Mouse (Mus musculus): ENCODE measurements around the gene Fcna. TPM values are rescaled to one million over a fixed set of nuclear protein-coding genes. Genes with fewer than 3 reads are reported as not detected.
A peak's percentile ranks its signal among the peaks of the same experiment; 100 is the strongest.

Gene Fcna
- polyA plus RNA-seq, 1 experiment from 2014 or later: 2.7 TPM

DNA sequence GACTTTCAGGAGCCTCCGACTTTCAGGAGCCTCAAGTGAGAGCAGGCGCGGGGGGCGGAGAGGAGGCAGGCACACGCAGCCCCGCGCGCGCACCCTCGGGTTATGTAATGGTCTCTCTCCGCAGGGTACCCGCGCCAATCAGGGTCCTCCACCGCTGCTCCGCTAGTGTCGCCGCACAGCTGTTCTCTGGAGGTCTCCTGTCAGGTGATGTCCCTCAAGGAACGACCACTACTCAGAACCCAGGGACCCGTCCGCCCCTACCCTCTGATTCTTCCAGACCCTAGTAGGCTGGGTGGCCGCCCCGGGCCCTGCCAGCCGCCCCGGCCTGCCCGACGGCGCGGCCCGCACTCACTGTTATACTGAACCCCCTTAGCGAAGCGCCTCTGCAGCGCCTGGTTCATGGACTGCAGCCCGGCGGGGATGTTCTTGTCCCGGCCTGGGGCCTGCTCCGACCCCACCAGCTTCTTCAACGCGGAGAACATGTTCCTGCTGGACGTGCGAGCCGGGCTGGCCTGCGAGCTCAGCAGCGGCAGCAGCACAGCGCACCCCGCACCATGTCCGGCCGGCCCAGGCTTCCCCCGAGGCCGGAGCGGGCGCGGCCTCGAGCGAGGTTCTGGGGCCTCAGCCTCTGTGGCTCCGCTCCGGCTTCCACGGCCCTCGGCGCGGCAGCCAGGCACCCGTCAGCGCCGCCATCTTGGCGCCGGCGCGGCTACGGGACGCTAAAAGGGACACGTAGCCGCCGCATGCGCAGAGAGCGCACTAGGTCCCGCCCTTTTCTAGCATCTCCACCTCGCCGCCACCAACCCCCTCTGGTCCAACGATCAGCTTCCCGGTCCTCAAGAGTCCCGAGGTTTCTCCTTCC, 19.8 kb downstream of the Fcna start, which contains the start of gene Rabl6:
TSS of gene Rabl6 (minus strand) at position 761 of the 862 bp plus-strand sequence.
- Histone ChIP-seq H3K9me3 (replicated peaks) (no peaks in the 10 kb centered on the region), H3K4me1 (peaks cover 30% of the 10 kb centered on the region), H3K27ac (replicated peaks) (peak within 1 kb of the TSS; percentile 94), H3K4me2 (peak within 1 kb of the TSS; percentile 65), H3K27me3 (replicated peaks) (no peaks in the 10 kb centered on the region), H3K9ac (replicated peaks) (peak within 1 kb of the TSS; percentile 99), H3K36me3 (no peaks in the 10 kb centered on the region), H3K4me3 (replicated peaks) (peak within 1 kb of the TSS; percentile 96)
- WGBS: under 1% methylated on average over 80 of the region's 80 CpGs
- ATAC-seq (ENCODE audit: low FRiP score): peak; percentile 93

DNA sequence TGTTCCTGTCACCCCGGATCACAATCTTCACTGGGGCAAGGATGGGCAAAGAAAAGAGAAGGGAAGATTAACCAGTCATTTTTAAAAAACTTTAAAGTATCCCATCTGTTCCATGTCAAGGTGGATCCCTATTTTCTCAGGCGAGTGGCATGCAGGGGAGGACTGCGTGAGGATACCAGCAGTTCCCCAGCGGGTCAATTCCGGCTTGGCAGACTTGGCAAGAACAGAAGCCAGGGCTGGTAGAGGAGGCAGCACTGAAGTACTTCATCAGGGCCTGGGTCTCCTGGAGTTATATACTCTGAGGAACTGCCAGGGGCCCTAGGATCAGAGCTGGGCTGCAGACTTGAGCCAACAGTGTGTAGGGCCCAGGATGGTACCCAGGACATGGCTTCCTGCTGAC, 25.3 kb downstream of the Fcna start:
- Histone ChIP-seq H3K9ac (replicated peaks) (no peak overlapping the region), H3K4me1 (peaks cover 19% of the 10 kb centered on the region), H3K27me3 (replicated peaks) (no peaks in the 10 kb centered on the region), H3K9me3 (replicated peaks) (no peaks in the 10 kb centered on the region), H3K27ac (replicated peaks) (no peak overlapping the region), H3K4me2 (no peak overlapping the region), H3K4me3 (replicated peaks) (no peak overlapping the region), H3K36me3 (peaks cover 53% of the 10 kb centered on the region)
- no peak for ATAC-seq (ENCODE audit: low FRiP score)
- WGBS: 95% methylated on average over 5 of the region's 5 CpGs

DNA sequence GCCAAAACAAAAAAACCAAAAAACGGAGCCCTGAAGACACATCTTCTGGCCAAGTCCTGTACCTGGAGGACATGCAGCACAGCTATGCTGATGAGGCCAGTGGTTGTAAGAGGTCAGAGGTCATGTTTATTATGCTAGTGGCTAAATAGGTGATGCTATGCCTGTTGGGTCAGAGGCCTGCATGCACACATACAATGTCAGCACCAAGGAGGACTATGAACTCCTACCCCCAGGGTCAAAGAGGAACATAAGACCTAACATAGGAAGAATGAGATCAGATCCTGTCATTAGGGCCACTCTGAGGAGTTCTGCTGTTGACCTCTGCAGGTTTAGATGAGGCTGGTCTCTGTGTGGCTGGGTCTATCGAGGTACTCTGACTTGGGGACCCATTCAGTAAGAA, 27.8 kb downstream of the Fcna start:
- Histone ChIP-seq H3K27ac (replicated peaks) (no peak overlapping the region), H3K4me1 (no peaks in the 10 kb centered on the region), H3K9me3 (replicated peaks) (no peaks in the 10 kb centered on the region), H3K27me3 (replicated peaks) (no peaks in the 10 kb centered on the region), H3K4me2 (no peak overlapping the region), H3K36me3 (peaks cover 76% of the 10 kb centered on the region), H3K4me3 (replicated peaks) (no peak overlapping the region), H3K9ac (replicated peaks) (no peak overlapping the region)
- no peak for ATAC-seq (ENCODE audit: low FRiP score)
- 90% methylated on average over 2 of the region's 2 CpGs for WGBS

DNA sequence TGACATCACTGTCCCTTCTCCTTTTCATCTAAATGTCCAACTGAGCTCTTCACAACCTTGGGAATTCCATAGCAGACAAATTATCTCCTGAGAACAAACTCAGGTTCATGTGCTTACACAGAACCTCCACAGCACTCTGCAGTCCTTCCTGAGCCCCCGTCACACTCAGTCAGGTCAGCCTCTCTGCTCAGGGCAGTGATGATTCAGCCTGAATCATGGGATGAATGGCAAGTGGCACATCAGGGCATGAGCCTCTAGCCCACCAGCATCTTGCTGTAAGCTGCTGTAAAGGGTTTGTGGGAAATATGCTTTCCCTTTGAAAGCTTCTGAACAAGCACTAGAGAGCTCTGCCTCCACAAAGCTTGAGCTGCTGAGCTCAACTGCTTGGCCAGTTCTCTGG, 29.1 kb downstream of the Fcna start:
- Histone ChIP-seq H3K9ac (replicated peaks) (no peak overlapping the region), H3K4me2 (no peak overlapping the region), H3K9me3 (replicated peaks) (no peaks in the 10 kb centered on the region), H3K27me3 (replicated peaks) (no peaks in the 10 kb centered on the region), H3K4me3 (replicated peaks) (no peak overlapping the region), H3K4me1 (no peaks in the 10 kb centered on the region), H3K36me3 (peaks cover 84% of the 10 kb centered on the region), H3K27ac (replicated peaks) (no peak overlapping the region)
- ATAC-seq (ENCODE audit: low FRiP score): no peak
- 98% methylated on average over 1 of the region's 1 CpGs for WGBS

DNA sequence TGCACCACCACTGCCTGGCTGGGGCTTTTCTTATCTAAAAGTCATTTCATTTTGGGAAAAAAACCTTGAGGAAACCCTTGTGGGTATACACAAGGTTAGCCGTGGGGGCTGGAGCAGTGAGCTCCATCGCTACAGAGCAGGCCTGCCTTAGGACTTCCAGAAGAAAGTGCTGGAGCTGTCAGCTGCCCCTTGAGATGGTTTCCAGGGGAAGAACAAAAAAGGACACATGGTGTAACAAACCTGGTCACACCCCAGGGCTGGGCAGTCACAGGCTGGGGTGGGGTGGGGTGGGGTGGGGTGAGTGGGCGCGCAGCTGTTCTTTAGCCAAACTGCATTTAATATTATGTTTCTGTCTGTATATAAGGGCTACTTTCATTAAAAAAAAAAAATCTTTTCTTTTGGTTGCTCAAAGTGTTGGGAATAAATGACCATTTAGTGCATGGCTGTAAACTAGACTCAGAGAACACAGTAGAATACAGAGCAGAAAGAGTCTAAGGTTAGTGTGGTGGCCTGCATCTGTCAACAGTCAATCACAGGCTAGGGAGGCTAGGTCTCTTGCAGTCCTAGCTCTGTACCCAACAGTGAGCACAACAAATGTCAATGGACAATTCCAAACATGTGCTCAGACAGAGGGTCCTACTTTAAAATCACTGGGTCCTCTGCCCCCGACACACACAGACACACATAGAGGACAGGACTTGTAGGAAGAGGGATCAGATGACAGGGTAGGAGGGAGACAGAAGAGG, 30.9 kb downstream of the Fcna start:
- Histone ChIP-seq H3K27ac (replicated peaks) (no peak overlapping the region), H3K4me1 (no peaks in the 10 kb centered on the region), H3K4me3 (replicated peaks) (no peak overlapping the region), H3K9me3 (replicated peaks) (no peaks in the 10 kb centered on the region), H3K27me3 (replicated peaks) (no peaks in the 10 kb centered on the region), H3K36me3 (peaks cover 93% of the 10 kb centered on the region), H3K9ac (replicated peaks) (no peak overlapping the region), H3K4me2 (no peak overlapping the region)
- no peak for ATAC-seq (ENCODE audit: low FRiP score)
- WGBS: 96% methylated on average over 5 of the region's 5 CpGs

DNA sequence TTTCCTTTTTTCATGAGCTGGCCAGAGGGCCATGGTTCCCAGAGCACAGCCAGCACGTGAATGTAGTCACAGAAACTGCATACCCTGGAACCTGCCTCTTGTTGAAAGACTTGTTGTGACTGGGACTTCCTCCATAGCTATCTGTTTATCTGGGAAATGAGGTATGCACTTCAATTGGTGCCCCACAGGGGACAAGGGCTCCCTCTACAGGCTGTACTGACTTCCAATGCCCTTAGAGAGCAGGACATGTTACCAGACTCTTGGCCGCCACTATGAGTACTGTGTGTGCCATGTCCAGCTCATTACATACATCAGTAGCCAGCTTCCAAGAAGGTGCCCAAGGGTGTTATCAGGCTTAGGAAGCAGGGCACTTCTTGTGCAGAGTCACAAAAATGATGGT, 36.0 kb downstream of the Fcna start:
- Histone ChIP-seq H3K9ac (replicated peaks) (no peak overlapping the region), H3K36me3 (peaks cover 89% of the 10 kb centered on the region), H3K4me2 (no peak overlapping the region), H3K9me3 (replicated peaks) (no peaks in the 10 kb centered on the region), H3K4me1 (no peaks in the 10 kb centered on the region), H3K4me3 (replicated peaks) (no peak overlapping the region), H3K27me3 (replicated peaks) (no peaks in the 10 kb centered on the region), H3K27ac (replicated peaks) (no peak overlapping the region)
- no peak for ATAC-seq (ENCODE audit: low FRiP score)
- WGBS: 86% methylated on average over 2 of the region's 2 CpGs

DNA sequence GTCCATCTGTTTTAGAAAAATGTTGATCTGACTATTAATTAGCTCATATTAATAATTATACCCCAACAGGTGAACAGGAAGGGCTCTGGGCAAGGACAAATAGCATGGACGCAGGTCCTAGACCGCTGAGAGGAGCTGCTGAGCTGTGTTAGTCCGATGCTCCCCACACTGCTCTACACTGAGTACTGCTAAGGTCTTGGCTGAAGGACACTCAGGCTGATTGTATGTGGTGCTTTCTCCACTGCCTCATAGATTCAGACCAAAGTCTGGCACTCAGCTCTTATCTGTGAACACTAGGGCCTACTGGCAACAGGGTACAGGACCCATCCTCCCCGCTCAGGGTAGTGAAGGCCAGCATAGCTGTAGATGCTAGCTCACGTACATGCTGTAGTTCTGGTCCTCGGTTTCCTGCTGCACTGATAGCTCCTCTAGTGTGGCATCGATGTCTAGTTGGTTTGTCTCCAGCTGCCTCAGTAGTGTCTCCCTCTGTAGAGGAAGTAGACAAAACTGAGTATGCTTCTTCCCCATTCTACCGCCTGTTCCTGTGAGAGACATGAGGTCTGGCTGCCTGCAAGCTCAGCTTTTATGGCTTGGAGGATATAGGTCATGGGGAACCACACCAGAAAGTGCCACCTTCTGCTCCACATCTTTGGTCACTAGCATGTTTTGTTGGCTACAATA, 39.5 kb downstream of the Fcna start:
- Histone ChIP-seq H3K9ac (replicated peaks) (no peak overlapping the region), H3K36me3 (peaks cover 85% of the 10 kb centered on the region), H3K4me3 (replicated peaks) (no peak overlapping the region), H3K27ac (replicated peaks) (no peak overlapping the region), H3K27me3 (replicated peaks) (no peaks in the 10 kb centered on the region), H3K9me3 (replicated peaks) (no peaks in the 10 kb centered on the region), H3K4me1 (peaks cover 7% of the 10 kb centered on the region), H3K4me2 (no peak overlapping the region)
- ATAC-seq (ENCODE audit: low FRiP score): no peak
- whole genome bisulfite sequencing: 95% methylated on average over 8 of the region's 8 CpGs

DNA sequence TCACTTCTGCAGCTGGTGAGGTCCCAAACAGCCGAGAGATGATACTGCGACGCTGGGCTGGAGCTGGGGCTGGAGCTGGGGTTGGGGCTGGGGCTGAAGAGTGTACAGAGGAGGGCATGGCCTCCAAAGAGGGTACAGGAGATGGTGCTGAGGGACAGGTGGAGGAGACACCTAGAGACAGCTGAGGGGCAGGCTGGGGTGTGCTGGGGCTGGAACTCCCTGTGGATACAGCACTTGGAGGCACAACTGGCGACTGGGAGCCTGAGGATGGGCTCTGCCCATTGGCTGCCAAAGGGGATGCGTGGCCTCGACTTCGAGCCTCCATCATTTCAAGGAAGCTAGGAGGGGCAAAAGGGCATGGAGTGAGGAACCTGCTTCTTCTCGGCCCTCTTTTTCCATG, 40.5 kb downstream of the Fcna start:
- 94% methylated on average over 8 of the region's 8 CpGs for WGBS
- Histone ChIP-seq H3K9me3 (replicated peaks) (no peaks in the 10 kb centered on the region), H3K9ac (replicated peaks) (no peak overlapping the region), H3K4me2 (no peak overlapping the region), H3K27ac (replicated peaks) (no peak overlapping the region), H3K4me3 (replicated peaks) (no peak overlapping the region), H3K4me1 (peaks cover 17% of the 10 kb centered on the region), H3K36me3 (peaks cover 77% of the 10 kb centered on the region), H3K27me3 (replicated peaks) (no peaks in the 10 kb centered on the region)
- ATAC-seq (ENCODE audit: low FRiP score): no peak

DNA sequence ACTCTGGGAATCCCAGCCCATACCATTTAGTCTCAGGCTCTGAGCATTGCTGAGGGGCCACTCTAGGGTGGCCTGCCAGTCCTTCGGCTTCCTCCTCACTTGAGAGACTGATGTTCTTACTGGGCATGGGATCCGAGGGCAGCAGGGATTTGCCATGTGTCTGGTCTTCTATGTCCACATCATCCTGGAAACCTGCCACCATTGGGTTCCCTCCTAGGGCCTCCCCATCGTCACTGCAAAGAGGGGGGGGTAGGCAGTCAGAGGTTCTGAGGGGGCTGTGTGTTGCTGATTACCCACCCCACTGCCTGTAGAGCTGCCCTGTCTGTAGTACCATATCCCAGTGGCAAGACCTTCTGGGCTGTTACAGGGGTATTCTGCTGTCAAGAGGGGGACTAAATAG, 42.2 kb downstream of the Fcna start:
- peaks cover 33% of the 10 kb centered on the region for H3K4me1 ChIP-seq
- peaks cover 60% of the 10 kb centered on the region for H3K36me3 ChIP-seq
- H3K27me3 ChIP-seq (replicated peaks): peaks cover 2% of the 10 kb centered on the region
- no peak overlapping the region for H3K9ac ChIP-seq (replicated peaks)
- 83% methylated on average over 3 of the region's 3 CpGs for WGBS
- no peak for ATAC-seq (ENCODE audit: low FRiP score)
- H3K9me3 ChIP-seq (replicated peaks): no peaks in the 10 kb centered on the region
- no peak overlapping the region for H3K4me2 ChIP-seq
- H3K27ac ChIP-seq (replicated peaks): no peak overlapping the region
- no peak overlapping the region for H3K4me3 ChIP-seq (replicated peaks)

DNA sequence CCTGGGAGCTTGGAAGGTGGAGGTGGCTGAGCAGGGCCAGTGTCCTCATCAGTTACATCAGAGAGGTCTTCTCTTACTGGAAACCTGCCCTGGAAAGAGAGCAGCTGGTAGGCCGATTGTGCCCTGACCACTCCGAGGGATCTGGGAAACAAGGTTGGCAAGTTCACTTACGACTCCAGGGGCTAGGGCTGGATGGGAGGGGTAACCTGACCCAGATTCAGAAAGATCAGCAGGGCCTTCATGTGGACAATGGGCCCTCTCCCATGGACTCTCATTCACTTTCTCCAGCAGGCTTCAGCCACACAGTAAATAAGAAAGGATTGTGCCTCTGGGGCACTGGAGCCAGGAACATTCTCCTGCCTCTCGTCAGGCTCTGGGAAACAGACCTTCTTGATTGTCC, 43.0 kb downstream of the Fcna start:
- Histone ChIP-seq H3K27me3 (replicated peaks) (peaks cover 10% of the 10 kb centered on the region), H3K9ac (replicated peaks) (no peak overlapping the region), H3K4me1 (peaks cover 40% of the 10 kb centered on the region), H3K4me3 (replicated peaks) (no peak overlapping the region), H3K9me3 (replicated peaks) (no peaks in the 10 kb centered on the region), H3K36me3 (peaks cover 53% of the 10 kb centered on the region), H3K4me2 (no peak overlapping the region), H3K27ac (replicated peaks) (no peak overlapping the region)
- 82% methylated on average over 4 of the region's 4 CpGs for WGBS
- no peak for ATAC-seq (ENCODE audit: low FRiP score)

DNA sequence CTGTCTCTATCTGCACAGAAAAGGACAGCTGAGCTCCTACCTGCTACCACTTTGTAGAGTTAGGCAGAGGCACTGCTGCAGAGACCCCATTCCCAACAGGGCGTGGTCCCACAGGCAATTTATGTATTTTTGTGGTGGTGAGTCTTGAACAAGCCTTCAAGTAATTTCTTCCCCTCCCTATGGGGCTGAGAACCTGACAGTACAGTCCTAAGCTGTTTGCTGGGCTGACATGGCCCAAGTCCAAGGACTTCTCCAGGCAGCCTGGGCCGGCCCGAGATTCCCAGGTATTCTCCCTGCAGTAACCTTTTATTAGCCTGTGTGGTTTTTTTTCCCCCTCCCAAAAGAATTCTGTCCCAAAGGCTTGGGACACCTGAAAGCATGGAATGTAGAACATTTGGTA, 43.7 kb downstream of the Fcna start:
- no peak overlapping the region for H3K4me2 ChIP-seq
- 89% methylated on average over 3 of the region's 3 CpGs for WGBS

More for the DNA sequence above, 43.7 kb downstream of the Fcna start:
- no peak for ATAC-seq (ENCODE audit: low FRiP score)
- H3K9me3 ChIP-seq (replicated peaks): no peaks in the 10 kb centered on the region
- peaks cover 47% of the 10 kb centered on the region for H3K4me1 ChIP-seq
- no peak overlapping the region for H3K27ac ChIP-seq (replicated peaks)
- no peak overlapping the region for H3K4me3 ChIP-seq (replicated peaks)
- H3K27me3 ChIP-seq (replicated peaks): peaks cover 17% of the 10 kb centered on the region
- peaks cover 47% of the 10 kb centered on the region for H3K36me3 ChIP-seq
- no peak overlapping the region for H3K9ac ChIP-seq (replicated peaks)

All from neural tube, embryonic 15.5 days (tissue).